Mouse (Mus musculus): Measurements from ENCODE around the gene Speg.
A peak's percentile ranks its signal among the peaks of the same experiment; 100 is the strongest.

Speg gene

DNA sequence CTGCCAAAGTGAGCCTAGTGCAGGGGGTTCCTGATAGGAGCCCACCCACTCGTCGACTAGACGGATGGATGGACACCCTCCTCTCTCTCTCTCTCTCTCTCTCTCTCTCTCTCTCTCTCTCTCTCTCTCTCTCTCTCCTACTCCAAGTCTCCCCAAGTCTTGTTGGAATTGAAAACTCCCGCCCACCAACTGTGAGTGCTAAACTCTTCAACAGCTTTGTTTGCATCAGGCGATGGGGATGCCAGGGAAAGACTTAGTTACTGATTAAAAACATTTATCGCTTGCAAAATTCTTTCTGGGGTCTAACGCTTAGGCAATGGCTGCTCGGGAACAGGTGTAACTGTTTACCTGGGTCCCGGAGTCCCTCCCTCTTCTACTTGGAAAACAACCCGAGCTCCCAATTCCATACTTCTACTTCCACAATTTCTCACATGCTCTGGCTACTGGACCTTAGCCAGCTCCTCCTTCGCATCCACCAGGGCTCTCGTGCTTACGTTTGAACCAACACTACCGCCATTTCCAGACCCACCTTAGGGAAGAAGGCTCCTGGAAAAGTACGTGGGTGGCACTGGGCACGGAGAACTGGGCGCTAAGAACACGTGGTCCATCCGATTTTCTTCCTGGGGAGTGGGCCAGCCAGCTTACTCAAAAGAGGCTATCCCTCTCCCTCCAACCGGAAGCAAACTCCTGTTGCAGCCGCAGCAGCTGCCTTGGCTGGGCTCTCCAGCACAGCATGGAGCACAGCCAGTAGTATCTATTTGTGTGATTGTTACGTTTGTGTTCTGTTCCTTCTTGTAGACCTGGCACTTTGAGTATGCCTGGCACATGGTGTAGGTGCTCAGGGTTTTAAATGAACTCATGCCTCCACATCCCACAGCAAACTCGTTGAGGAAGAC, 83.9 kb downstream of the Speg start:
- DNase-seq (ENCODE audit: low read depth, low spot score): no peak

GRCm38 (mm10) chr1:75460297-75460696, 85.2 kb downstream of the Speg start:
- DNase-seq (ENCODE audit: low read depth, low spot score): no peak

GRCm38 (mm10) chr1:75462636-75463035, 87.5 kb downstream of the Speg start:
- no peak for DNase-seq (ENCODE audit: low read depth, low spot score)

DNA sequence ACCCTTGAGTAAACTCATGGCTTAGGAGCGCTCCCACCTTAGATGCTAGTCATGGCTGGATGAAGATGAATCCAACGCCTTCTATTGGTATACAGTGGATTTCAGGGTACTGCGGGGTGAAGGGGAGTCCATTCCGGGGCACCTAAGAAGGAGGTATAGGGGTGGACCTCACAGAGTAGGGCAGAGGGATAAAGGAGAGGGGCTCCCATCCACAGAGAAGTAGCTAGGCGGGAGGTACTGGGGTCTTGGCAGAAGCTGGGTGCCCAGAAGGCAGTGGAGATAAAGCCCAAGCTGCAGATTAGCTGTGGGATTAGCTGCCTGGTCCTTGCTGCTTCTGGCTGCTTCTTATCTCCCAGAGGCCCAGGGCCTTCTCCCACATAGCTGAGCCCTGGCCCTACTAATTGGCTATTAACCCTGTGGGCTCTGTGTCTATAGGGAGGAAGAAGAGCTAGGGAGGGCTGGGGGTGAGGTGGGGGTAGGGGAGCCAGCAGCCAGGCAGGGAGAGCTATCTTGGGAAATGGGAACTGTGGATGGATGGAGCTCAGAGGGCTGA, 88.6 kb downstream of the Speg start:
- DNase-seq (ENCODE audit: low read depth, low spot score): no peak

- DNase-seq (ENCODE audit: low read depth, low spot score): peak; percentile 82
These were observed 92.3 kb downstream of the Speg start for GRCm38 (mm10) chr1:75467215-75467927.

- no peak for DNase-seq (ENCODE audit: low read depth, low spot score)
These were observed 94.3 kb downstream of the Speg start for GRCm38 (mm10) chr1:75469287-75469825.

GRCm38 (mm10) chr1:75476441-75476840, 101.3 kb downstream of the Speg start:
- no peak for DNase-seq (ENCODE audit: low read depth, low spot score)

GRCm38 (mm10) chr1:75477264-75477965, 102.3 kb downstream of the Speg start:
- peak; percentile 88 for DNase-seq (ENCODE audit: low read depth, low spot score)

- DNase-seq (ENCODE audit: low read depth, low spot score): peak; percentile 54
These were observed 102.8 kb downstream of the Speg start for GRCm38 (mm10) chr1:75477966-75478290.

GRCm38 (mm10) chr1:75478497-75478896, 103.4 kb downstream of the Speg start:
- DNase-seq (ENCODE audit: low read depth, low spot score): no peak

GRCm38 (mm10) chr1:75478916-75479634, 104.0 kb downstream of the Speg start, which contains the start of the genes Chpf and Tmem198:
Gene Chpf, minus strand, starts transcription at chr1:75479307.
Gene Tmem198, plus strand, starts transcription at chr1:75479532.
- DNase-seq (ENCODE audit: low read depth, low spot score): peak; percentile 96

GRCm38 (mm10) chr1:75479635-75479989, 104.5 kb downstream of the Speg start:
- no peak for DNase-seq (ENCODE audit: low read depth, low spot score)

GRCm38 (mm10) chr1:75480036-75480435, 104.9 kb downstream of the Speg start:
- DNase-seq (ENCODE audit: low read depth, low spot score): peak; percentile 13

DNA sequence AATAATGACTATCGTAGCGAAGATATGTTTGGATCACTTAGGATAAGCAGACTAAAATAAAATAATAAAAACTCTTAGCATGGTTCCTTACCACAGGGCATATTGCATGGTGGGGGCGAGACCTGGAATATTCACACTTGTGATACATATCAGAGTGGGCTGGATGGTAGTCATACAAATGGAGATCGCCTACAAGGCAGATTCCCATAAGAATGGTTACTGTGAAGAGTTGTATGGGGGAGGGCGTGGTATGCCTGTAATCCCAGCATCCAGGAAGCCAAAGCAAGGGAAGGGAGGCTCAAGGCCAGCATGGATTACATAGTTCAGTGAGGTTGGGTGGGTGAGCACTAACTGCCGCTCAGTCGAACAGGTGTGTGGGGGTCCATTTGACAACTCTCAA, 105.6 kb downstream of the Speg start:
- no peak for DNase-seq (ENCODE audit: low read depth, low spot score)
